Mouse (Mus musculus): Measurements from ENCODE around the gene Ppp1r9a.

Ppp1r9a gene

DNA sequence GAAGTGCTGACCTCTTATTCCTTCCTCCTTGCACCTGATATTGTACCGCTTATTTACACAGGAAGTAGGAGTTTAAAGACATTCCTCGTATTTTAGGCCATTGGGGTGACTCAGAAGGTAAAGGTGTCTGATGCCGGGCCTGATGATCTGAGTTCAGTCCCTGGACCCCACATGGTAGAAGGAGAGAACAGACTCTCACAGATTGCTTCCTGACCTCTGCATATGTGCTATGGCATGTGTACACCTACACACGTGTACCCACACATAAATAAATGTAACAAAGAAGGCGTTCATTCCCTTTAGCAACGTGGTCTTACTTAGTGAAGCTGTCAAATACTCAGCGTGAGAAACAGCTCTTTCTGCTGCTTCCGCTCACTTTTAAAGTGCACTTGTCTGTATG, 197.1 kb downstream of the Ppp1r9a start:
- no peak for DNase-seq (ENCODE audit: extremely low spot score, low read depth, low spot score)

DNA sequence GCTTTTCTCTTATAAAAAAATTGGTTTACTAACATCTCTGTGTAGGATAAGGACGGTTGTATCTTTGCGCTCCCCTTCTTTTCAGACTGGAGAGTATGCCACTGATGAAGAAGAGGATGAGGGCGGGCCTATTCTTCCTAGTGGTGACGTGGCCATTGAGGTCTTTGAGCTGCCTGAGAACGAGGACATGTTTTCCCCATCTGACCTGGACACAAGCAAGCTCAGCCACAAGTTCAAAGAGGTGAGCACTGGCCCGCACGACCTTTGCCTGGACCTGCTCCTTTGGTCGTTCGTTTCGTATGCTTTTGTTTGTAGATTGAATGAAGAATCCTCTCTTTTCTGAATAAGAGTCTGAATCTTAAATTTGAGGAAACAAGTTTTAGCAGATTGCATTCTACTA, 197.6 kb downstream of the Ppp1r9a start:
- no peak for DNase-seq (ENCODE audit: extremely low spot score, low read depth, low spot score)

DNA sequence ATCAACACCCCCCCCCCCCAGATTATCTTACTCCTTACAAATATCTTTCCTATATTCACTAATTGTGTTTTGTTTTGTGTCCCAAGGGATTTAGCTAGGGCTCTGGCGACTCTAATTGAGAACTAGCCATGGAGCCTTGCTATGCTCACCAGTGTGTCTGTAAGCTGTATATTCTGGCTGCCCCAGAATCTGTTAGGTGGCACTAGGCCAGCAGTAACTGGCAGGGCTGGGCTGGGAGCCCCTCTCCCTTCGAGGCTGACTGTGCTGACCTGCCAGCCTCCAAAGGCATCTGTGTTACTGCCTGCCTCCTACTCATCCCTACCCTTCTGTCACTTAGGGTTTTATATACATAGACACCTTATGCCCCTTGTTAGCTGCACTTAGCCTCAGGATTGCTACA, 200.0 kb downstream of the Ppp1r9a start:
- no peak for DNase-seq (ENCODE audit: extremely low spot score, low read depth, low spot score)

DNA sequence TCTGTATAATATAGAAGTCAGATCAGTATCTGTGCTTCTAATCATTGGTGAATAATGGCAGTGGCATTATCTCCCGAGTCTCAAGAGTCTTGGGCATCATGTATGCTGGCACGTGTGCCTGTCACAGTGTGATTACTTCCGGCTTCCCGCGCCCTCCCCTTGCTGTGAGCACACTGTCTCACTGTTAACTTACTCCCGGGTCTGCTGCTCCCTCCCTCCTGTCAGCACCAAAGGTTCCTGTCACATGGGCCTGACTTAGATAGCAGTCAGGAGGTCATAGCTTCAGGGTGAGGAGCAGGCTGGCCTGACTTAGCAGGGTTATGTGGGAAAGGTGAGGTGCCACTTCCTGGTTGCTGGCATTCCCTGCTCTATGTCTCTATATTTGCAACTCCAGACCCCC, 201.1 kb downstream of the Ppp1r9a start:
- no peak for DNase-seq (ENCODE audit: extremely low spot score, low read depth, low spot score)

DNA sequence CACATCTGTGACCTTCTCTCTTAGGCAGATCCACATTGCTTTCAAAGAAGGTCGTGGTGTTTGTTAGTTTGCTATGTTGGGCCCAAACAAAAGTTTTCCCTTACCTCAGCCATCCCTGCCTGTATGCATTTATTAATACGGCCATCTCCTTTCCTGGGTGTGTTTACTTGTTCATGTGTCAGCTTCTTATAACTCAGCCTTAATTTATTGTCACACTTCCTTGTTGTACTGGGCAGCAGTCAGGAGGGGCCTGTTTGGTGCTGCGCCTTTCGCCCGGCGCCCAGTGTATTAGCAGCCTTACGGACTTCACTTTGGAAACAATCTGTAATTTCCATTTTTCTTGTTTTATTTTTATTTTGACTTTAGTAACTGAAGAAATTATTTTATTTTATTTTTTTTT, 201.5 kb downstream of the Ppp1r9a start:
- DNase-seq (ENCODE audit: extremely low spot score, low read depth, low spot score) = no peak

DNA sequence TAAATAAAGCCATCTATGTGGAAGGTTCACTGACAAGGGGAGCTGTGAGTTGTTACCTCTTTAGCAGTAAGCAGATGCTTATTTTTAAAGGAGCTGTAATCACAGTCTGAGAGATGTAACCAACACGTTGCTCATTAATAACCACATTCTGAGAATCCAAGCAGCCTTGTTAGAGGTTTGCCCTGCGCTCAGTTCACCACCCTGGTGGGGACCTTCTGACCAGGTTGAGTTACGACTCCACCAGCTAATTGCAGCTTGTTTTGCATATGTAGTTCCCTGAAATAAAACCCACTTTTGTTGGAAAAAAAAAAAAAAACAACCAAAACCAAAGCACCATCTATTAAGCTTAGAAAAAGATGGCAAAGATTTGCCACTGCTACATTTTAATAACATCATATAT, 205.8 kb downstream of the Ppp1r9a start:
- DNase-seq (ENCODE audit: extremely low spot score, low read depth, low spot score) = no peak

DNA sequence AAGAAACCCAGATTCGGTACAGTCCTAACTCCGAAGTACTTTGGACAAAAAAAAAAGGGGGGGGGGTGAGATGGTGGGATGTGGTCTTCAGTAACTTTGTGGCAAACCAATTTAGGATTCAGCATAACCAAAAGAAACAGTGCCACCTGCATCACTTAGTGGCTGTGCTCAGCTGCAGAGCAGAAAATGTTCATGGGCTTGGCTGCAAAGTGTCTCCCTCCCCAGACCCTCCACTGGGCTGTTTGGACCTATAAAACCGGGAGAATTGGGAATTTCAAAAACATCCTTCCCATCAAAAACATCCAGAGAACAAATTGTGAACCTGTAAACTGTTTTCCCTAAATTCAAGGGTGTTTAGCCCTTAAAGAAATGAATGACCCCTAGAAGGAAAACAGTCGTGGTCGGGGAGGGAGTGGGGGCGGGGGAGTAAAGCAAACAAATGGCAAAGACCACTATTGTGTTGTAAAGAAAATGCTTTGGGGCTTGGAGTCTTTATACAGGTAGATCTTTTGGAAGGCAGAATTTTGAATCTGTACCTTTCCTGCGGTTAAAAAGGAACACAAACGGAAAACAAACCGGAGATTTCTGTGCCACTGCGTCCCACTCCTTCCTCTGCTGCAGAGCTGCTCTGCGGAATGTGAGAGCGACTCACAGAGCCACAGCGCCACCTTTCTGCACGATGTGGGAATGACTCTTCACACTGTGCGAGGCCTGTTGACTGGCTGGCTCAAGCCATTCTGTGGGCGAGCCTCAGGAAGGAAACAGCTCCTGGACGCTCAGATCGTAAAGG, 207.4 kb downstream of the Ppp1r9a start:
- DNase-seq (ENCODE audit: extremely low spot score, low read depth, low spot score) = peak; percentile 92

DNA sequence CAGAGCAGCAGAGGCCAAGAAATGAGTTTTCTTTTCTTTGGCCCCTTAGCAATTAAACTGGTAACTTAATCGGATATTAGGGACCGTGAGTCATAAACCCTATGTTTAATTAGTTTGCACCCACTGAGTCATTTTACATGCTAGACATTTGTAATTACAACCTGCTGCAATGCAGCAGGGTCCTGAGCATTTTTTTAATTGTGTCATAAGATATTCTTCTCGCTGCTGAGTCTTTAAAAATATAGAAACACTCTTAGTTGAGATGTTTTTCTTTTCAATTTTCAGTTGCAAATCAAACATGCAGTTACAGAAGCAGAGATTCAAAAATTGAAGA, 208.0 kb downstream of the Ppp1r9a start:
- DNase-seq (ENCODE audit: extremely low spot score, low read depth, low spot score) = no peak

DNA sequence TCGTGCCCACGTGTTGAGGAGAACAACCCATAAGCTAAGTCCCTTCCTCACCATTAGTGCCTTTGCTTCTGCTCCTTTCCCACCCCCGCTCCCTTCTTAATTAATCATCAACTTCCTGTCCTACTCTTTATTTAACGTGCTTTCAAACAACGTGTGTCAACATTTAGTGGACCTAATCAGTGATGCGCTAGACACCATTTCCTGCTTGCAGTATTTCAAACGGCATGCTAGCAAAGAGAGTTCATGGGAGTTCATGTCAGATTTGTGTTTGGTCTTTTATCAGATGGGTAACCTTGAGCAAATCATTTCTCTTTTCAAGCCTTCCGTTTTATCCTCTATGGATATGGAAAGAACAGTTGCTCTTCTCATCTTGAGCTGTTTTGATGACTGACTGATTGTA, 210.4 kb downstream of the Ppp1r9a start:
- no peak for DNase-seq (ENCODE audit: extremely low spot score, low read depth, low spot score)

DNA sequence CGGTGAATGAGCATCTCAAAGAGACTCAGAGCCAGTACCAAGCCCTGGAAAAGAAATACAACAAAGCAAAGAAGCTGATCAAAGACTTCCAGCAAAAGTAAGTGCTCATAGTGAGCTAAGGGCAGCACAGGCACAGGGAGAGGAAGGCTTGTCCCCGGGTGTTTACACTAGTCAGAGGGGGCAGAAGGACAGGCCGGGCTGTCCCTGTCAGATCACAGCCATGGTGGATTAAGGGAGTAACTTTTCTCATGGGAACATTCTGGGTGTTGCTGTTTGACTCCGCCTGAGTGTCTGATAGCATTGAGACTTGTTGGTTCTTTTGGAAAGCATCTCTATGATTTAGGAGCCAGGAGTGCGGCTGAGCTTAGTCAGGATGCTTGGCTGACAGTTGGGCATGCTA, 211.0 kb downstream of the Ppp1r9a start:
- DNase-seq (ENCODE audit: extremely low spot score, low read depth, low spot score) = no peak

DNA sequence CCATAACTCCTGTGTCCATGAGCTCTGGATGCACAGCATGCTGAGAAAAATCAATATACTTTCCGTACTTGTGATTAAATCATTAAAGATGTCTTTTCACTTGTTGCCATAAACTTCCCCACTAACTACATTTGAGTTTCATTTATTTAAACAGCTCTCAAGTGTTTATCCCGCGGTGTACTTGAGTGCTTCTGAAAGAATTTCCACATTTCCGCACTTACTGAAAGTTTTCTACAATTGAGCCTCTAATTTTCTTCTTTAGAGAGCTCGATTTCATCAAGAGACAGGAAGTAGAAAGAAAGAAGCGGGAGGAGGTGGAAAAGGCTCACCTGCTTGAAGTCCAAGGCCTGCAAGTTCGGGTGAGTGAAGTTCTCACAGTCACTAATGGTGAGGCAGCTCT, 212.1 kb downstream of the Ppp1r9a start:
- no peak for DNase-seq (ENCODE audit: extremely low spot score, low read depth, low spot score)

DNA sequence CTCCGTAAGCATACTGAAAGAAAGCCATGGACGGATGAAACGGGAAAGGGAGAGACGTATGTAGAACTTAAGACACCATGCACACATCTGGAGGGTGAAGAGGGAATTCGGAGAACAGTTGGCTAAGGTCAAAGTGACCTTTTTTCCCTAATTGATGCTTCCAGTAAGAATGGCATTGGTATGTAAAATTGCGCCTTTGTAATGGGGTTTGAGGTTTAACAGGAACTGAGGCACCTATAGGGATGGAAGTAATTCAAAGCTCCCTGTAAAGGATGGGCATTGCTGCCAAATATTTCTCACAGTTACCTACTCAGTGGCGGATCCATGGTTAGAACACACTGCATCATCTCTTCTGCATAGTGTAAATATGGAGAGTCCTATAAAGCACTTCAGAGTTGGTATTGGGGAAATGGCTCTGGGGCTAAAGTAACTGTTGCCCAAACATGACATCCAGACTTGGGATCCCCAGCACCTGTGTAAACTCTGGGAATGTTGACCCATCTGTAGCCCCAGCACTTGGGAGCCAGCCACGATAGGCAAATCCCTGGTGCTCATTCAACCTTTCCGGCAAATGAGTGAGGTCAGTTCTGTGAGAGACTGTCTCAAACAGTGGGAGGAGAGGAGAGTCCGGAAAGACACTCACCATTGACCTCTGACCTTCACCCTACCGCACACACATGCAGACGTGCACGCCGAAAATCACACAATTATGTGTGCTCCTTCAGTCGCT, 216.6 kb downstream of the Ppp1r9a start:
- DNase-seq (ENCODE audit: extremely low spot score, low read depth, low spot score) = no peak

DNA sequence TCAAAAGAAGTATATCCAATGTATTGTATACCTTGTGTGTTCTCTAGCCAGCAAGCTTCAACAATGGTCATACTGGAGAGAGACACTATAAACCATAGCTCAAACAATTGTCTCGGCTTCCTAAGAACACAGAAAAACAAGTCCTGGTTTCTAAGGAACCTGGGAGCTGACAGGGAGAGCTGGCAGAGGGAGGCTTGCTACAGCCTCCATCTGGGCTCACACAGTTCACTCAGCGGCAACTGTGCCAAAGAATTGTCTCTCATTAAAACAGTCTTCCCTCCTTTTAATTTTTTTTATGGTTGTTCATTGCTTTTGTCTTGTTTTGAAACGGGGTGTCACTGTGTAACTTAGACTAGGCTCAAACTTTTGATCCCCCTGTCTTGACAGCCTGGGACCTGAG, 217.5 kb downstream of the Ppp1r9a start:
- no peak for DNase-seq (ENCODE audit: extremely low spot score, low read depth, low spot score)

DNA sequence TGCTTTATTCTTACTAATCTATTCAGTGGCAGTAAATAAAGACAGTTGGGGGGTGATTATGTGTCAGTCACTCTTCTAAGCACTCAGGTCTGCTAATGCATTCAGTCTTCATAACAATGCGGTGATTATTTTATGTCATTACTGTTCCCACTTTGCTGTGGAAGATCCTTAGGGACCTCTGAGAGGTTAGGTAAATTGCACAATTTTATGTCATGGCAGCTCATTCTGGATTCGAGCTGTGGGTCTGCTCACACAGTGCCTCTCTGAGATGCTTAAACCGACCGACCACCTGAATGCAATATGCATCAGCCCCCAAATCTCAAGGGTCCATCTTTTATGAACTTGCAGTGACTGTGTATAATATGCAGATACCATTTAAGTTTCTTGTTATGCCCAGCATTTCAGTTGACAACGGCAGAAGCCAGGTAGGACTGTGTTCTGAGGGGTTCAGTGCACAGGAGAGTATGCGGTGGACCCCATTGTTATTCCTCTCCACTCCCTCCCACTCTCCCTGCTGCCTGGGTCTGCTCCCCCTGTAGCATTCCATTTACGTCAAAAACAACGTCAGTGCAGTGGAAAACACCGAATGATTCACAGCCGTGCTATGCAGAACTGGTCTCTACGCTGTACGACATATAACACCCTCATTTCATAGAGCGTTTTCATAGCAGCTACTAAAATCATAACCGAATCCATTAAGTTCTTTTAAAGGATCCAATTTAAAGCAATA, 226.8 kb downstream of the Ppp1r9a start:
- no peak for DNase-seq (ENCODE audit: extremely low spot score, low read depth, low spot score)

DNA sequence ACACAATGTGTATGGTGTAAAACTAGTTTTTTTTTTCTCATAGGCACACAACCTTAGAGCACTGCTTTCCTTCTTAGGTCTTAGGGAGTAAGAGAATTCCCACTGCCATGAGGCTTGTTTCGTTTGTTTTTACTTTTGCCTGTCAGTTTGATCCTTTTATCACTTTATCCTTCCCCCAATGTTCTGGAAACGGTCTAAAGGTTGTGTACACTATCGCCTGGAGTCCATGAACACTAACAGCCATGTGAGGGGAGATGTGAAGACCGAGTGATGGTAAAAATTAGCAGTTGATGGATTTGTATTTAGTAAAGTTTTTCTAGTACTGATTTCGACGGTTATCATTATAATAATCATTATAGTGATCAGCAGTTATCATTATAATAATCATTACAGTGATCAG, 232.3 kb downstream of the Ppp1r9a start:
- no peak for DNase-seq (ENCODE audit: extremely low spot score, low read depth, low spot score)

DNA sequence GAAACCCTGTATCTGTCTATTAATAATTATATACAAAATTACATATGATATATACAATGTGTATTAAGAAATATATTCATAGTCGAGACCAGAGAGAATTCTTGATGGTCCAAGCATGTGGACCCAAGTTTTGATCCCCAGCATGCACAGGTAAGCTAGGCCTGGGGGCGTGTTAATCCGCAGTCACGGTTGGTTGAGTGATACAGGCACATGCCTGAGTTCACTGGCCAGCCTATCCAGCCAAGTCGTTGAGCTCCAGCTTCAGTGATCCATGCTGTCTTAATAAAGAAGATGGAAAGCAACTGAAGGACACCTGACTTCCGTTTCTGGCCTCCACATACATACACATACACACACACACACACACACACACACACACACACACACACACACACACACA, 233.3 kb downstream of the Ppp1r9a start:
- DNase-seq (ENCODE audit: extremely low spot score, low read depth, low spot score) = no peak

DNA sequence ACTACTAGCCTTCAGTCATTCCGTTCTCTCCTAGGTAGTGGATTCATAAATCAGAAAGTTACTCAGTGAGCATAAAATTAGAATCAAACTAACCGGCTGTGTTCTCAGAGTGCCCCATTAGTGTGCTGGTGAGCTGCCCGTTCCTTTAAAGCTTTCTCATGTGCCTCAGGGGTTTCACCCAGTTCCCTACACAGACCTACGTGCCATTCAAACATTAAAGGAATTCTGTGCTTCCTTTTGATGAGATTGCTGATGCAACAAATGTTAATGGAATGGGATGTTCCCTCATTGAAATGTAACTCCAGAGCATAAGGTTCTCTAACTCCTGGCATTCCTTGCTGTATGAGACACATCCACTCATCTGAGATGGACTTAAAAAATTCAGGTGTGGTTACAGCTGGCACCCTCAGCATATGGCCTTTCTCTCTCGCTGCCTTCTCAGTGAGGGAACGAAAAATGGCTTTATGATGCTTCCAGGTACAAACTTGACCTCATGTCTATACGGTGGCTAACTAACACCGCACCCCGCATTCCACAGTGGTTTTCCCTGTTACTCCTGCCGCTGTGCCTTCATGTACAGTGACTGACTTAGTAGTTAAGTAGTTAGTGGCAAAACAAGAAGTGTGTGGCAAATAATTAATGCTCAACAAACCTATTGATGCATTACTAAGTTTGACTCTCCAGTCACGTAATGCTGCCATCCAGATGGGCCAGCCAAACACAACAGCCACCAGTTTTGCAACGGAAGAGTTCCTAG, 236.3 kb downstream of the Ppp1r9a start:
- DNase-seq (ENCODE audit: extremely low spot score, low read depth, low spot score) = no peak

DNA sequence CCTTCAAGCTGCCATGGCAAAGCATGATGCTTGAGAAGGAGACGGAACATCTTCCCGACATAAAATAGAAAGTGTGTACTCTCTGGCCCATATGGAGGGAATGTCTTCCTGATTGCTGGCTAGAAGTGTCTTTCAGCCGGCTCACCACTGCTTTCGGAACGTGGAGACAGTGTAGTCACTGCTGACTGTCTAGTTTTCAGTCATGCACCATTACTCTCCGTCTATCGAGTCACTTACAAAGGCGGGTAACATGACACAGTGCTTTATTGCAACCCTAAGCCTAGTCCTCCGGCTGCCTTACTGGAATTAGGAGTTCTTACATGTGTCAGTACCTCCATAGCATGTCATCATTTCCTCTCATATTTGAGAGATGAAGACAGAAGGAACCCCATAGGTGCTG, 236.9 kb downstream of the Ppp1r9a start:
- no peak for DNase-seq (ENCODE audit: extremely low spot score, low read depth, low spot score)

DNA sequence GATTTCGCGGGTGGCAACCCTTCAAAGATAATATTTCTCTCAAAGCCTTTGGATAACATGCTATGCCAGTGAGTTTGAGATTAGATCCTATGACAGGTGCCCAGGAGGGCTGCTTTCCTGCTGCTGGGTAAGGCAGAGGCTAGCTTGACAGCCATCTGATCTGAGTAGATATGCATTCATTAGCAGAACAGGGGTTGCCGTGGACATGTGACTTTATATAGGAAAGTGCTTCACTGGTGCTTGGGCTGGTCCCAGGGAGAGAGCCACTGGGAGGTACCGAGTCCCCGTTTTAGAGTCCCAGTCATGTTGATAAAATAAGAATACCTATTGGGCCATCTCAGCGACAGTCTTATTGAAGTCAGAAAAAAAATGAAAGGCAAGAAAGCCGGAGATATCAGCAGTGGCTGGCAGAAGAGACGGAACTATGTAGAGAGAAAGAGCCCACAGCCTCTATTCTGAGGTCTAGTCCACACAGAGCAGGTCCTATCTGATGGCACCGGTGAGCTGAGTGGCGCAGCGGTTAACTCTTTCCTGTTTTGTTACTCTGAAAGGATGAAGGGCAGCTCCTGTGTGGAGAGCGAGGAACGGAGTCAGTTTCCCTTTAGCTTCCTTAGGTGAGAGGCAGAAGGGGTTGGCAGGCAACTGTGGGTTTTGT, 244.9 kb downstream of the Ppp1r9a start:
- no peak for DNase-seq (ENCODE audit: extremely low spot score, low read depth, low spot score)

DNA sequence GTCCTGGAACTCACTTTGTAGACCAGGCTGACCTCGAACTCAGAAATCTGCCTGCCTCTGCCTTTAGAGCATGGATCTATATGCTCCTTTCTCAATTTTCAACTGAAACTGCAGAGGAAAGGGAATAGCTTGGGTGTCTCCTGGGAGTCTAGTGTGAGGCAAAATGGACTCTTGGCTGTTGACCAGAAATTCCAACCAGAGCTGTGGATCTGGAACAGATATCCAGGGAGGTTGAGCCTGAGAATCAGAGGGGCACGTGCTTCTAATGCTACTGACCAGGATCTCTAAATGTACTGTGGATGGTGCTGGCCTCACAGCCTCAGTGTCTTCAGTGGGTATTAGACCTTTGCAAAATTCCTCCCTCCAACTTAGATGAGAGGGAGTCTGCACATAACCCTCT, 247.2 kb downstream of the Ppp1r9a start:
- DNase-seq (ENCODE audit: extremely low spot score, low read depth, low spot score) = no peak

DNA sequence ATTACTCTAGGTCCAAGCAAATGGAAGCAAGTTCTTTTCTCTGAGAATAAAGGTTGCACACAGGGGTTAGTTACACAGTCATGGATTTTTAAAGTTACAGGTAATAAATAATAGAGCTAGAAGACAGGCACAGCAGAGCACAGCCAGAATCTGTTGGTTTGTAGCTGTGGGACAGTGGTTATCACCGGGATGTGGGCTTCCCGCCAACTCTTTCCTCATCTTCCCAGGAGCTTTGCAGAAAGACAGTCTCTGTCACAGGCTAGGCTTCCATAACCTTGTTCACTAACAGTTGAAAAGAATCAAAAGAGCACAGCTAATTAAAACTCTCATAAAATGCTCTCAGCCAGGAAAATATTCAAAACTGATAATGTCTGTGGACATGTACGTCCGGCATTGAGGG, 248.5 kb downstream of the Ppp1r9a start:
- DNase-seq (ENCODE audit: extremely low spot score, low read depth, low spot score) = no peak

All from hindlimb bud, embryonic 11.5 days (tissue).